Comparison of ENCODE assay signal across 17 mouse cellular contexts in genomic region chr1:187868427-187868826, GRCm38 (mm10).
"Had no signal": no experiment of that assay in that cellular context is flagged by ENCODE, and none has a peak within 500 bp of the region (broad histone marks: within the 10 kb centered on the region; RNA-seq: fewer than 3 reads in every experiment).

No protein-coding gene starts in this region.

- DNase-seq: kidney, adult 2 months; kidney, postnatal 25 days; layer of hippocampus, adult 9-11 months; lung, adult 18-20 months; lung, postnatal 10 days; lung, postnatal 36 days; midbrain, embryonic 14.5 days; thymus, adult 2 months; thymus, postnatal 14 days; thymus, postnatal 4 days had no signal

- H3K4me3 ChIP-seq: layer of hippocampus, adult 2 months; limb, embryonic 12.5 days; limb, embryonic 15.5 days; lung, embryonic 15.5 days had no signal

- H3K4me1 ChIP-seq: limb, embryonic 15.5 days; lung, embryonic 15.5 days had no signal

- H3K9me3 ChIP-seq: limb, embryonic 12.5 days; limb, embryonic 15.5 days; lung, embryonic 15.5 days had no signal

- H3K36me3 ChIP-seq: limb, embryonic 12.5 days; limb, embryonic 15.5 days; lung, embryonic 15.5 days had no signal

- H3K27me3 ChIP-seq: limb, embryonic 12.5 days; limb, embryonic 15.5 days; lung, embryonic 15.5 days had no signal

- H3K27ac ChIP-seq: kidney, postnatal 0 days; layer of hippocampus, adult 2 months; limb, embryonic 12.5 days; limb, embryonic 15.5 days; liver, embryonic 14.5 days; lung, embryonic 15.5 days had no signal

- H3K4me2 ChIP-seq: limb, embryonic 12.5 days; limb, embryonic 15.5 days; liver, embryonic 11.5 days; lung, embryonic 15.5 days had no signal

- H3K9ac ChIP-seq: limb, embryonic 12.5 days; limb, embryonic 15.5 days; liver, embryonic 14.5 days; lung, embryonic 15.5 days had no signal
